Mouse (Mus musculus) adrenal gland, postnatal 36 days (tissue): Measurements from ENCODE around the gene Arpc5. TPM values are rescaled to one million over a fixed set of nuclear protein-coding genes. Genes with fewer than 3 reads are reported as not detected.

ENCODE experiments used
- DNase-seq, 2 experiments: peaks; one replicate each; pipeline ENCODE4 v3.0.0; 2021; ENCODE audit warnings: mixed read lengths in 1 of 2
- total RNA-seq, 2 experiments: library from RNA; stranded (reverse); gene quantifications; 2 replicates each; pipeline ENCODE4 v1.2.3; 2021

The Arpc5 gene
- total RNA-seq, 2 experiments from 2014 or later = 102 to 125 TPM

DNA sequence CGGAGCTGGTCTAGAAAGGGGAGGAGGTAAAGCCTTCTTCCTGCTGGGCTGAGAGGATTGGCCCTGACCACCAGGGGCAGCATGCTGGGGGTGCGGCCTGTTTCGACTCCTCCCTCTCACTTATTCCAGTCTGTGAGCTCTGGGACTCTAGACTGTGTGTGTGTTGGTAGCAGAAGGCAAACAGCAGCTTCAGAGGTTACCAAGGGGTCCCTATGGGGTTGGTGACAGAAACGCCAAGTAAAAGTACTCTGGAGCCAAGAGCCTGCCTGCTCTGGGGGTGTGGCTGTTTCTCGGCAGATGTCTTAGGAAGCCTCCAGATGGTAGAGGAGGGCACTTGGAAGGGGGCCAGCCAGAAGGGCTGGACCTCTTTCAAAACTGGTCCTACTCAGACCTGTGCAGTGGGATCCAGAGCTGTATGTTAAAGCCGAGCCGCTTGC is 48.9 kb downstream of the Arpc5 start:
- DNase-seq = peak; percentile 31 to 50

DNA sequence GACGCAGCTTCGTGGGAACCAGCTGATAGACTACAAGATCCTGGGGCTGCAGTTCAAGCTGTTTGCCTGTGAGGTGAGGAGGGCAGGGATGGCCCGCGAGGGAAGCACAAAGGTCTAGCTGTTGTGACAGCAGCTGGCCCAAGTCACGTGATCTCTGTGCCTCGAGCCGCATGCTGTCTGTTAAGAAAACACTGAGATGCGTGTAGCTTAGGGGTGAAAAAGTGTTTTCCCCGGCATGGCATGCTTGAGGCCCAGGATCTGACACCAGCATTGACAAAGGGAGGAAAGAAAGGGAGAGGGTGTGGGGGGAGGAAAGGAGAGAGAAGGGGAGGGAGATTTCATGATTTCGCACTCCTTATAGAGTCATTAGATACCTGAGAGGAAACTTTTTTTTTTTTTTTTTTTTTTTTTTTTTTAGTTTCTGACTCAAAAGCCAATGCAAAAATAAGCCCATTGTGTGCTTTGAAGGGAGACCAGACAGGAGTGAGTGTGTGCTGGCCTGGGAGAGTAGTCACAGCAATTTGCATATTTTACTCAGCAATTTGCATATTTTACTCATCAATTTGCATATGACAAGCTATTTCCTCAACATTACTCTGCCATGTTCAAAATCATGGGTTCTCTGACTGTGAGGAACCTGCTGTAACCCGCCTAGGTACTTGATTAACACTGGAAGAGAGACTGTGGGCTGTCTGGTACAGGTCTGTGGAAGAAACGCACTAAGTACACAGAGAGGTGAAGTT is 50.9 kb downstream of the Arpc5 start:
- no peak for DNase-seq

DNA sequence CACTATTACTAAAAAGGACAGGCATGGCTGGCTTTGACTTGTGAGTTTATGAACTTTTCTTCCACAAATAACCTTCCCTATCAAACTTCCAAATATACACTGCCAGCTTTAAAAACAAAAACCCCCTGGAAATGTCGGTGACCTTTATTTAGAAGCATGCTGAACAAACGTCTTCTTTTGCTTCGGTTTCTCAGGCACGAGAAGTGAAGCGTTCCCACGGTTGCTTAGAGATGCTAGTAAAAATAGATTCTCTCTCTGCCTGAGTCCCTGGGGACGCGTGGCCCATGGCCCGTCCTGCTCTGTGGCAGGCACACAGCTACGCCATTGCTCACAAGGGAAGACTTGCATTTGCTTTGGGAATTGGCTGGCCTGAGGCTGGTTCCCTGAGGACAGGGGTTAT is 51.5 kb downstream of the Arpc5 start:
- DNase-seq = peak; percentile 33 to 72

DNA sequence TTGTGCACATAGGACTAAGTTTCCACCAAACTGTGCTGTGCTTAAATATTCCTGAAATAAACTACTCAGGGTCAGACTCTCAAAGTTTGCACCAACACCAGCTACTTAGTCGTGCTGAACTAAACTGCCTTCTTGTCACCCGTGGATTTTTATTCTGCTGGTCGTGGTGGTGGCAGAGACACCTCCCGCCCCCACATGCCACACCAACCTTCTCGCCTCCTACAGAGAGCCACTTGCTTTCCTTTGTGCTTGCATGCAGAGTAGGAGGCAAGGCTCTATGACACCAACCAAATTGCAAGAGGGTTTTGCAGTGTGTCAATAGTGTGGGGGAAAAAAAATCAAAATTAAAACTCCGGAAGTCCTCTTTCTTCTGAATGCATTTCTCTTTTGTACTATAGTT is 53.2 kb downstream of the Arpc5 start:
- no peak for DNase-seq

DNA sequence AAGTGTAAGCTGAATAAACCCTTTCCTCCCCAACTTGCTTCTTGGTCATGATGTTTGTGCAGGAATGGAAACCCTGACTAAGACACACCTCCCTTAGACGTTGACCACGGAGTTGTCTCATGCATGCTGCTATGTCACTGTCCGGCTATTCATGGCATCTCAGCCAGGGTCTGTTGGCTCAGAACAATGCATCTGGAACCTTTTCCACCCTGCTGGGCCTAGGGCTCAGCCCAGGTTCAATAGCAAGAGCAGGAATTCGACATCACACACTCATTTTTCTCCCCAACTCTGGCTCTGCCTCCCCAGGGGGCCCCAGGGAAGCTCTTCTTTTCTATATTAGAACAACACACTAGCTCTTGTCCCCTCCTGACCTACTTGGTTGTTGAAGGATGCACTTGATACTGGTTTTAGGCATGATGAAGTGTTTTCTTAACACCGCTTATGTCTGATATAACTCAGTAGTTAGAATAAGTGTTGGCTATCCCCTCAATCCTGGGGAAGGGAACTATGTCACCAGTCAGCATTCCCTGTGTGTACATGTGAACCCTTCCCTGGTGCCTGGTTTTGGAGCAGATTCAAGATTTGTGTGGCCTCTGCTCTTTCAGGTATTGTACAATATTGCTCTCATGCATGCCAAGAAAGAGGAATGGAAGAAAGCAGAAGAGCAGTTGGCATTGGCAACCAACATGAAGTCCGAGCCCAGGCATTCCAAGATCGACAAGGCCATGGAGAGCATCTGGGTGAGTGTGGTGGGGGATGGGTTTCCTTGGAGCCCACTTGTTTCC is 54.8 kb downstream of the Arpc5 start:
- no peak for DNase-seq

DNA sequence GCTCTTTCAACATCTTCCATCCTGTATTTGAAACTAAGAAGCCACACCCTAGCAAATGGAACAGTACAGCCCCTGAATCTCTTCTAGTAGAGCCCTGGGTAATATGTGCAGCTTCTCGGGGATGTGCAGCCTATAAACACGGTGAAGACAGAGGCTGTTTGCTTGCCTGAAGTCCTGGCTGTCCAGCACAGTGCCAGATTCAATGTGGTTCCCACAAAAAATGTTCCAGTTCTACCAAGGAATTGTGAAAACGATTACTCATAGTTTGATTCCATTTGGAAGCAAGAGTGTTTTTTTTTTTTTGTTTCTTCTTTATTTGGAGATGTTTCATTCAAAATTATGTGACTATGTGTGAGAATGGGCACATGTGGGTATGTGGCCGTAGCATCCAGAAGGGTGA is 55.4 kb downstream of the Arpc5 start:
- DNase-seq = no peak

DNA sequence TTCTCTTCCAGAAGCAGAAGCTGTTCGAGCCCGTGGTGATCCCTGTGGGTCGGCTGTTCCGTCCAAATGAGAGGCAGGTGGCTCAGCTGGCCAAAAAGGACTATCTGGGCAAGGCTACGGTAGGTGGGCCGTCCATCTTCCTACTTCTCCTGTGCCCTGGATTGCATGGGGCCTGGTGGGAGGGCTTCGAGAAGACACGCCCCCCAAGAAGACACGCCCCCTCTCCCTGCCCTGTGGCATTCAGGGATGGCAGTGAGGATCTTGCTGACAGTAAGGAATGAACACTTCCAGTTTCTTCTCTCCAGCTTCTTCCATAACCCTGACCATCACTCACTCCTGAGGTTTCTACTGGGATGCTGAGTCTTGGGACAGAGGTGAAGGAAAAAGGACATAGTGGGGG is 57.9 kb downstream of the Arpc5 start:
- no peak for DNase-seq

Other genes starting within 250 kb of the Arpc5 start
- not detected for gene Apobec4, start 16.0 kb upstream of the Arpc5 start, total RNA-seq
- 10 to 100 TPM; 27.6 to 37.2 TPM for gene Rgl1, start 191 bp upstream of the Arpc5 start, total RNA-seq
- 1 to 10 TPM; 2.8 to 8.8 TPM for gene Ncf2, start 33.7 kb downstream of the Arpc5 start, total RNA-seq
- 10 to 100 TPM; 55.2 to 69.1 TPM for gene Smg7, start 136.1 kb downstream of the Arpc5 start, total RNA-seq
- 1 to 10 TPM in 1 of 2 experiments, under 1 TPM in 1; 0.93 to 1.2 TPM for gene Nmnat2, start 188.5 kb downstream of the Arpc5 start, total RNA-seq